Mouse (Mus musculus) midbrain, embryonic 10.5 days (tissue): ENCODE results near the gene Tiparp. TPM values are rescaled to one million over a fixed set of nuclear protein-coding genes. Genes with fewer than 3 reads are reported as not detected.

Experiments
- DNase-seq: peaks from one replicate; pipeline ENCODE4 v3.0.0-alpha.2; 2017; ENCODE audit warnings: low spot score
- H3K27ac ChIP-seq: fragments of 300-500 bp; sonication (generic); replicated peaks from 2 replicates; pipeline ENCODE4 v1.5.1; 2016; ENCODE audit warnings: mild to moderate bottlenecking
- H3K27me3 ChIP-seq: fragments of 300-500 bp; sonication (generic); 2 replicates; pipeline ENCODE4 v1.6.1; 2016; ENCODE audit warnings: low read depth, mild to moderate bottlenecking; ENCODE audit not compliant: poor library complexity, severe bottlenecking
- H3K36me3 ChIP-seq: fragments of 300-500 bp; sonication (generic); 2 replicates; pipeline ENCODE4 v1.6.1; 2016; ENCODE audit warnings: mild to moderate bottlenecking, moderate library complexity
- H3K4me1 ChIP-seq: fragments of 300-500 bp; sonication (generic); 2 replicates; pipeline ENCODE4 v1.6.1; 2016
- H3K4me3 ChIP-seq: fragments of 300-500 bp; sonication (generic); 2 replicates; pipeline ENCODE4 v1.5.1; 2016; ENCODE audit warnings: mild to moderate bottlenecking, moderate library complexity
- H3K9me3 ChIP-seq: fragments of 300-500 bp; sonication (generic); replicated peaks from 2 replicates; pipeline ENCODE4 v1.6.1; 2016; ENCODE audit warnings: mild to moderate bottlenecking
- WGBS: fragments of 180-500 bp; shearing (Covaris S2); methylation state at CpG from one replicate; pipeline ENCODE4 v1.1.7; 2016; 5-methylcytosine and 5-hydroxymethylcytosine counted together
- polyA plus RNA-seq: library from polyadenylated mRNA; unstranded; fragments of >200 nt; fragmentation: Nextera tagmentation; extraction: Ambion mirVana; gene quantifications from 2 replicates; pipeline ENCODE4 v1.2.1, GENCODE M21; 2016

The Tiparp gene
- polyA plus RNA-seq, 1 experiment from 2014 or later, result 43.4 TPM

DNA sequence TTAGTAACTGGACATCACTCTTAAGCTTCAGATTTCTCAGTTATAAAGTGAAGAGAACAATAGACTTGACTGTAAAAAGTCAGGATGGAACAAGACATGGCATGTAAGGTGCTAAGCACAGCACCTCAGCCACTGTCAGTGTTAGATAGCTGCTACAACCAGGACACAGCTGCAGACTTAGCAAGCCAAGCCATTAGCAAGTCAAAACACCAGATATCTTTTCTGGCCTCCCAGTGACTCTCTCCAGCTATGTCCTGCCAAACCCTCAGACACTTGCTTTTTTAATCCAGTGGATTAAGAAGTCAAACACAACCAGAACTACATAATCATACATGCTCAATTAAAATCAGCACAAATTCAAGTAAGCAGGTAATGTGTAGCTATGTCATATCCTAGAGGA, 41.7 kb downstream of the Tiparp start:
- Histone ChIP-seq H3K27me3 (0 out of 2 replicates have a peak, but pooled peaks cover 3% of the 10 kb centered on the region), H3K27ac (no peak overlapping the region), H3K9me3 (no peaks in the 10 kb centered on the region), H3K4me1 (peaks cover 33% of the 10 kb centered on the region), H3K4me3 (no peak overlapping the region), H3K36me3 (no peaks in the 10 kb centered on the region)
- no peak for DNase-seq

DNA sequence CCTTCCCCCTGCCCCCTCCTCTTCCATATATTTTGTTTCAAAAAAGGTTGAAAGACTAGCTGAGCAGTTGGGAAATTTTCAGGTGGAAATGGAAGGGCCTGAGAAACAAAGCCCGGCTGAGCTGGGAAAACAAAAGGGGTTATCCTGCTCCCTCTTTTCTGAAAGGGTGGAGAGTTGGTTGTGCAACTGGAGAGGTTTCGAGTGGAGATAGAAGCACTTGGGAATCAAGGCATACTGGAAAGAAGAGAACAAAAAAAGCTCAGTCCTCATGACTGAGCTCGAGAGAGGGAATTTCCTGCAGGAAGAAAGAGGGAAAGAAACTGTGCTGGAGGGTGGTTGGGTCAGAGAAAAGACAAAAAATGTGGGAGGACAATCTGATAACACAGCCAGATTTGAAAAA, 45.3 kb downstream of the Tiparp start:
- peaks cover 24% of the 10 kb centered on the region for H3K4me1 ChIP-seq
- H3K9me3 ChIP-seq, result no peaks in the 10 kb centered on the region
- 38% methylated on average over 3 of the region's 3 CpGs for whole genome bisulfite sequencing
- H3K27me3 ChIP-seq, result 0 out of 2 replicates have a peak, but pooled peaks cover 3% of the 10 kb centered on the region
- H3K4me3 ChIP-seq, result no peak overlapping the region
- no peaks in the 10 kb centered on the region for H3K36me3 ChIP-seq
- DNase-seq, result no peak
- H3K27ac ChIP-seq, result no peak overlapping the region

DNA sequence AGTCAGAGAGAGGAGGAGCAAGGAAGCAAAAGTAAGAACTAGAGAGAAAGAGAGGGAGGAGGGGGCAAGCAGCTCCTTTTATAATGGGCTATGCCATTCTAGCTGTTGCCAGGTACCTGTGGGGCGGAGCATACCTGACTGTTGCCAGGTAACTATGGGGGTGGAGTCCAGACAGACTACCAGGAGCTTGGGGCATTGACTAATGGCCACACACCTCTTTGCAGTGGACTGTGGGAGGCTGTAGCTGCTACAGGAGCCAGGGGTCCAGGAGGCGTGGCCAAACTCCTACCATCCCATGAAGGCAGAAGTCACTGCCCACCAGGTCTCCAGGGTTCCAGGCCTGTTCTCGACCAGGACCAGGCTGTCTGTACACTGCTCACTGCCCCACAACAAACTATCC, 49.4 kb downstream of the Tiparp start:
- Histone ChIP-seq H3K27ac (no peak overlapping the region), H3K9me3 (no peaks in the 10 kb centered on the region), H3K27me3 (no peaks in the 10 kb centered on the region)

DNA sequence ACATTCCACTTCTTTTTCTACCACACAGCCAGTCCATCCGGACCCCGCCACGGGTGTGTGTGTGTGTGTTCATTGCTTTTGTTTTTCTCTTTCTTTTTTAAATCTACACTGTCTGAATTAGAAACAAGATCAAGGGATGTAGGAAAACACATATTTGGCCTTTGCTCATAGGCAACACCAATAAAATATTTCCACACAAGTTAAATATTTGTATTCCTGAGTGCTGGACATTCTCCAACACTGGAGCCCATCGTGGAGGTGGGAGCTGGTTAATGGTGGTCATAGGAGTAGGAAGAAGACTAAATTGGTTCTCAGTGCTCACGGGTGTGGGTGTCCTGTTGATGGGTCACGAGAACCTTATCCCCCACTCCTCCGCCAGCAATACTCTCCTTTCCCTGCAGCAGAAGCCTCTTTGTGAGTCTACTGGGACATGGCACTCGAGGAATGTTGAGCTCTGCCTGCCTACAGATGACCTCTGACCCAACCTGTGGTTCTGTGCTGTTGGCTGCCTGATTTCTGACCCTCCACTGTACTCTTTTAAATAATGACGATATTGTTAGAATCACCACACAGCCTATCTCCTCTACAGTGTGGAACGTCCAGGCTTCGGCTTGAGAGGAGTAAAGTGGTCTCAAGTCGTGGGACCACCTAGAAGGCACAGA, 51.2 kb downstream of the Tiparp start:
- Histone ChIP-seq H3K9me3 (no peaks in the 10 kb centered on the region; the same call in 1 of the 2 replicates), H3K4me3 (no peak overlapping the region), H3K27ac (no peak overlapping the region), H3K4me1 (no peaks in the 10 kb centered on the region), H3K36me3 (no peaks in the 10 kb centered on the region), H3K27me3 (no peaks in the 10 kb centered on the region)
- WGBS, result 73% methylated on average over 12 of the region's 12 CpGs
- no peak for DNase-seq

More for the DNA sequence above, 49.4 kb downstream of the Tiparp start:
- H3K4me3 ChIP-seq, result no peak overlapping the region
- H3K36me3 ChIP-seq, result no peaks in the 10 kb centered on the region
- H3K4me1 ChIP-seq, result peaks cover 8% of the 10 kb centered on the region; the same call in 1 of the 2 replicates
- WGBS, result 87% methylated on average over 3 of the region's 3 CpGs
- DNase-seq, result no peak

DNA sequence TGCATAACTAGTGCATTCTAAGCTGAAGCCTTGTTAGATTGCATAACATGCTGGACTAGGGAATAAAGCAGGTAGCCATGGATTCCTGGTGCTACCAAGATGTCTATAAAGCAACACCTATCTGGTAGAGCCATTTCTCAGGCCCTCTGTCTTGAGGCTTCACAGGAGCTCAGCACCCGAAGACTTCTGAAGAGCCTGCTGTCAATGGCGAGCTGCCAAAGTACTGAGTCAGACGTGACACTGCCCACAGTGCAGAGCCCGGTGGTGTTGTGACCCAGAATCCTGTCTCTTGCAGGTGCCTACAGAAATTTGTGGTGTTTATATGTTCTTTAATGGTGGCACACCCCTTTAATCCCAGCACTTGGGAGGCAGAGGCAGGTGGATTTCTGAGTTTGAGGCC, 53.4 kb downstream of the Tiparp start:
- no peak for DNase-seq
- WGBS, result 89% methylated on average over 4 of the region's 4 CpGs
- no peaks in the 10 kb centered on the region for H3K36me3 ChIP-seq
- H3K4me3 ChIP-seq, result no peak overlapping the region
- H3K4me1 ChIP-seq, result peaks cover 19% of the 10 kb centered on the region
- H3K27ac ChIP-seq, result no peak overlapping the region
- no peaks in the 10 kb centered on the region for H3K27me3 ChIP-seq
- H3K9me3 ChIP-seq, result no peaks in the 10 kb centered on the region; the same call in 1 of the 2 replicates

DNA sequence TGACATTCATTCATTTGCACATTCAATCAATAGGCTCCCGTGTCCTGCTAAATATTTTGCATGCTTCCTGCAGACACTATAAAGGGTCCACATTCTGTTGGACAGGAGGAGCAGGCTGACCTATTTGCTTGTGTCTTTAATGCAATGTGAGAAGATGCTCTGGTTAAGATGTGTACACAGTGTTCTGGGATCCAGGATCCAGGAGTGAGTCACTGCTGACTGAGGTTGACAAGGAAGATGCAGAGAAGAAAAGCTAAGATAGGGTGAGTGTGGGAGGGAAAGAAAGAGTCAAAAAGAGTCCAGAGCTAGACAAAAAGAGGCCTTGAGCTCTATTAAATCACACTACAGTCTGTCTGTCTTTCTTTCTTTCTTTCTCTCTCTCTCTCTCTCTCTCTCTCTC, 56.1 kb downstream of the Tiparp start:
- H3K9me3 ChIP-seq, result no peaks in the 10 kb centered on the region; the same call in 1 of the 2 replicates
- no peak for DNase-seq
- 73% methylated on average over 1 of the region's 1 CpGs for WGBS
- no peak overlapping the region; the same call in 1 of the 2 replicates for H3K27ac ChIP-seq
- no peaks in the 10 kb centered on the region for H3K36me3 ChIP-seq
- peaks cover 19% of the 10 kb centered on the region for H3K27me3 ChIP-seq
- no peak overlapping the region for H3K4me3 ChIP-seq
- H3K4me1 ChIP-seq, result peaks cover 37% of the 10 kb centered on the region

DNA sequence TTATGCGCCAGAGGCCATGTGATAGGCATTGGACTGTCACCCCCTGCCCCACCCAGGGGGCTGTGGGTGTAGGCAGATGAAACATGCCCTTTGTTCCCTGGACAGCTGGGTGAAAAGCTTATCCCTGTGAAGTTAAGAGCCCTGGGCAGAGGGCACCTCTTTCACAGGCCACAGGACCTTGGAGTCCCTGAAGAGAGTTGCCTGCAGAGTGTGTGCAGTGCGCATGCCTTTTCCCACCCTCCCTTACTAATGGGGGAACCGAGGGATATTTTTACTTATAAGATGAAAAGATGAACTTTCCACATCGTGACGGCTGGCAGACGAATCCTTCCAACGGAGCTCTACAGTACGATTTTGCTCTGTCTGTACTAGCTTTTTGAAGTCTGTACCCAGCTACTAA, 57.1 kb downstream of the Tiparp start:
- H3K36me3 ChIP-seq, result no peaks in the 10 kb centered on the region
- H3K4me3 ChIP-seq, result no peak overlapping the region

DNA sequence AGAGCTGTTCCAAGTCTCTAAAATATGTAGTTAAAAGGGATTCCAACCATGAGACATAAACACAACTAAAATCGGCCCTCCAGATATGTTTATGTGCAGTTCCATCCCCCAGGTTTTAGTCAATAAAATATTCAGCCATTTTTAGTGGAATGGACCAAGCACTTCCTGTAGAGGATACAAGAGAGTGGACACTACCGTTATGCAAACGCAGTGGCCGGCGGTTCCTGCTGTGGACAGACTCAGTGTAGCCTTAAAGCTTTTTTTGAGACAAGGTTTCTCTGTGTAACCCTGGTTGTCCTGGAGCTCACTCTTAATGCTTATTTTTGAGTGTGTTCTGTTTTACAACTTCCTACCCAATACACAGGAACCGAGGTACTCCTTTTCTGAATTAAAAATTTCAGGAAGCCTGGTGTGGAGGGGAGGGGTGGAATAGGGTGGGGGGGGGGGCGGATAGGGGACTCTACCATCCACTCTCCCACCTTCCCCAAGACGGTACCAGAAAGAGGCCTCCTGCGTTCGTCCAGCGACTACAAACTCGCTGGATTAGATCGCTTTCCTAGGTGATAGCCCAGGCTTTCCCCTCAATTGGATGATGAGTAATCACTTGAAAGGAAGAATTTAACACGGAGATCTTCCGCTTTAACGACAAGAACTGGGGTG, 57.7 kb downstream of the Tiparp start:
- peak overlapping the region; percentile 47 for H3K4me3 ChIP-seq
- no peaks in the 10 kb centered on the region; the same call in 1 of the 2 replicates for H3K9me3 ChIP-seq
- DNase-seq, result no peak
- H3K4me1 ChIP-seq, result peaks cover 37% of the 10 kb centered on the region
- 34% methylated on average over 16 of the region's 16 CpGs for WGBS
- H3K36me3 ChIP-seq, result no peaks in the 10 kb centered on the region
- peaks cover 19% of the 10 kb centered on the region for H3K27me3 ChIP-seq
- H3K27ac ChIP-seq, result peak overlapping the region; percentile 78

More for the DNA sequence above, 57.1 kb downstream of the Tiparp start:
- Histone ChIP-seq H3K27ac (peak overlapping the region; percentile 58), H3K4me1 (peaks cover 37% of the 10 kb centered on the region), H3K27me3 (peaks cover 19% of the 10 kb centered on the region), H3K9me3 (no peaks in the 10 kb centered on the region; the same call in 1 of the 2 replicates)
- 69% methylated on average over 8 of the region's 8 CpGs for WGBS
- no peak for DNase-seq

DNA sequence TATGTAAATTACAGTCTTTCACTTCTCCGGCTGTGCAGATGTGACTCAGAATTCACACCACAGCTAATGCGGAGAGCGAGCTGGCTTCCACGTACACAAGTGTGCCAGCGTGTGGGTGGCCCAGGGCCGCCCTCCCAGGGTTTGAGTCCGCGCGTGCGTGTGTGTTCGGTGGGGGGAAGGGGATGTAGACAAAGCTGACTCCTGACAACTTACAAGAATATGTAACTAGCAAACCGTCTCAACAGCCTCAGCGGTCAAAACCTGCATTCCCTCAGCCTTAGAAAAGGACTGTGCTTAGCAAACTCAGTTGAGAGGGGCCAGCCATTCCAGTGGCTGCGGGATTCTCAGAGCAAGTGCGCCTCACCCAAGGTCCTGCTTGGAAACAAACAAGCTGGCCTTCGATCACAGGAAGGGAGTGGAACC, 58.3 kb downstream of the Tiparp start:
- peak overlapping the region; percentile 78 for H3K27ac ChIP-seq
- whole genome bisulfite sequencing, result 4% methylated on average over 16 of the region's 16 CpGs

DNA sequence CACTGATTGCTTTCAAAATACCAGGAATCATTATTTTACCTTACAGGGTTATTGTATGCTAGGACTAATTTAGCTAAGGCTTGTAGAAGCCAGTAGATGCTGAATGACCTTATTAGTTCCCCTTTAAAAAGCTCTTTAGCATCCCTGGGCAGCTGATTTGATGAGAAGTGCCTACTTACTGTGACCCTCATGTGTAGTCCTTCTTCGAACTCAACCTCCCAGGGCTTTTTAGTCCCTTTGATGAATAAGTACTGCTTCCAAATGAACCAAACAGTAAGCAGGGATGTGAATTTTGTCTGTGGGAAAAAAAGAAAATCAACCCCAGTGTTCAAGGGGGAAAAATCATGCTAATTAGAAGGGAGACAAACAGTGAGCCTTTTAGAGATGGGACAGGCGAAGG, 58.8 kb downstream of the Tiparp start:
- Histone ChIP-seq H3K4me3 (peak overlapping the region; percentile 47), H3K27ac (peak overlapping the region; percentile 78), H3K9me3 (no peaks in the 10 kb centered on the region; the same call in 1 of the 2 replicates), H3K4me1 (peaks cover 37% of the 10 kb centered on the region), H3K36me3 (no peaks in the 10 kb centered on the region), H3K27me3 (peaks cover 19% of the 10 kb centered on the region)
- WGBS, result 52% methylated on average over 2 of the region's 2 CpGs
- no peak for DNase-seq

More for the DNA sequence above, 58.3 kb downstream of the Tiparp start:
- H3K36me3 ChIP-seq, result no peaks in the 10 kb centered on the region
- H3K4me1 ChIP-seq, result peaks cover 37% of the 10 kb centered on the region
- H3K4me3 ChIP-seq, result peak overlapping the region; percentile 47
- no peaks in the 10 kb centered on the region; the same call in 1 of the 2 replicates for H3K9me3 ChIP-seq
- peak; percentile 68 for DNase-seq
- peaks cover 19% of the 10 kb centered on the region for H3K27me3 ChIP-seq

DNA sequence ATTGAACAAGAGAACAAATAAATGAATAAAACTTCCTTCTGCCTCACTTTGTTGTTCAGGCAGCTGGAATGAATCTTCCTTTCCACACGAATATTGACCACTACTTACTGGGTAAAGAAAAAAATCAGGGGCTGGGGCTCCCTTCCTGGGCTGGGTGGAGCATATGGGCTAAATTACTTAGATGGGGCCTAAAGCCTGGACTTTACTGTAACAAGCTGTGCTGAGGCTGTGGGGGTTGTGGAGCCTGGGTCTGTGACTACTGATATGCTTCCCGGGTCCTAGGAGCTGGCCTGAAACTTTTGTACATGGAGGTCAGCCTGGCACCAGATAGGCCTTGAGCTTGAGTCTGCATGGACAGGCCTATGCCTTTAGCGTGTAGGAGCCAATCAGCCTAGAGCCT, 60.2 kb downstream of the Tiparp start:
- Histone ChIP-seq H3K9me3 (no peaks in the 10 kb centered on the region), H3K36me3 (no peaks in the 10 kb centered on the region), H3K4me3 (no peak overlapping the region), H3K27me3 (peaks cover 19% of the 10 kb centered on the region), H3K27ac (no peak overlapping the region), H3K4me1 (peaks cover 37% of the 10 kb centered on the region)
- 70% methylated on average over 3 of the region's 3 CpGs for WGBS
- DNase-seq, result no peak

DNA sequence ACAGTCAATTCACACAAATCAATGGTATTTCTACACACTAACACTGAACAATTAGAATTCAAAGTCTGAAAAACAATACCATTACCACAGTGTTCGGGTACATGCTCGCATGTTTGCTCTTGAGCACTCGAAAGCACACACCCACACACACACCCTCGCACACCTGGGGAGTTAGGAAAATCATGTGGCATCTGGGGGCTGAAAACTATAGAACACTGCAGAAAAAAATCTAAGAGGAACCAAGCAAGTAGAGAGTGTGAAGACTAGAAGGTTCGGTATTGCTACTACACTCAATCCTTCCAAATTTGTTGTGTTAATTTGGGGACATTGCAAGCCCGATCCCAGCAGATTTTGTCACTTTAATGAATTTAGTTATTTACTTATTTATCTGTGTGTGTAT, 64.6 kb downstream of the Tiparp start:
- H3K4me3 ChIP-seq, result no peak overlapping the region
- no peak for DNase-seq
- H3K4me1 ChIP-seq, result peaks cover 13% of the 10 kb centered on the region
- H3K27me3 ChIP-seq, result peaks cover 11% of the 10 kb centered on the region
- H3K36me3 ChIP-seq, result no peaks in the 10 kb centered on the region
- 93% methylated on average over 6 of the region's 6 CpGs for WGBS
- no peaks in the 10 kb centered on the region for H3K9me3 ChIP-seq
- no peak overlapping the region for H3K27ac ChIP-seq

DNA sequence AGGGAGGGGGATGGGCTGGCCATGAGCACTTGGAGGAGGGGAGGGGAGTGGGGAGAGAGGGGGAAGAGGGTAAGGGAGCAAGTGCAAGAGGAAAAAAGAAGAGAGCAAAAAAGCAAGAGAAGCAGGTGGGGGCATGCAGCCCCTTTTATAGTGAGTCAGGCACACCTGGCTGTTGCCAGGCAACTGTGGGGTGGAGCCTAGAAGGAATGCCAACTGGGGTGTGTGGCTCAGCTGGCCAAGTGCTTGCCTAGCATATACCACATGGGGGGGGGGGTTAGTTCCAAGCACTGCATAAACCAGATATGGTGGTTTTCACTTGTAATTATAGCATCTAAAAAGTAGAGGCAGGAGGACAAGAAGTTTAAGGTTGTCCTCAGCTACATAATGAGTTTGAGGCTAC, 66.3 kb downstream of the Tiparp start:
- Histone ChIP-seq H3K4me1 (peaks cover 17% of the 10 kb centered on the region), H3K36me3 (no peaks in the 10 kb centered on the region), H3K27me3 (no peaks in the 10 kb centered on the region), H3K9me3 (no peaks in the 10 kb centered on the region), H3K4me3 (no peak overlapping the region), H3K27ac (no peak overlapping the region)
- DNase-seq, result no peak
